Mouse (Mus musculus) stomach, embryonic 14.5 days (tissue): ENCODE results near the gene Ctnnd1. TPM values are rescaled to one million over a fixed set of nuclear protein-coding genes. Genes with fewer than 3 reads are reported as not detected.

Source experiments
- ATAC-seq: fragments of 200-750 bp; cut with Nextera tagmentation; 2 replicates; pipeline ENCODE4 v1.8.0; 2017; ENCODE audit warnings: low read depth, moderate TSS enrichment; ENCODE audit not compliant: insufficient number of reproducible peaks, insufficient read depth, low FRiP score
- H3K27ac ChIP-seq: fragments of 300-500 bp; sonication (generic); 2 replicates; pipeline ENCODE4 v1.5.1; 2014; ENCODE audit warnings: mild to moderate bottlenecking, low read length, moderate library complexity, mixed read lengths
- H3K27me3 ChIP-seq: fragments of 300-500 bp; sonication (generic); 2 replicates; pipeline ENCODE4 v1.6.1; 2014; ENCODE audit warnings: low read length, control low read depth, mixed read lengths; ENCODE audit not compliant: control insufficient read depth, insufficient read depth
- H3K36me3 ChIP-seq: fragments of 300-500 bp; sonication (generic); 2 replicates; pipeline ENCODE4 v1.6.1; 2014; ENCODE audit warnings: mild to moderate bottlenecking, control low read depth, low read length, moderate library complexity, mixed read lengths; ENCODE audit not compliant: control insufficient read depth, insufficient read depth
- H3K4me1 ChIP-seq: fragments of 300-500 bp; sonication (generic); 2 replicates; pipeline ENCODE4 v1.6.1; 2014; ENCODE audit warnings: low read length, control low read depth, mixed read lengths; ENCODE audit not compliant: control insufficient read depth, insufficient read depth
- H3K4me2 ChIP-seq: fragments of 300-500 bp; sonication (generic); replicated peaks from 2 replicates; pipeline ENCODE4 v1.6.1; 2014; ENCODE audit warnings: low read depth, low read length, control low read depth
- H3K4me3 ChIP-seq: fragments of 300-500 bp; sonication (generic); 2 replicates; pipeline ENCODE4 v1.5.1; 2014; ENCODE audit warnings: low read depth, low read length, control low read depth
- H3K9ac ChIP-seq: fragments of 300-500 bp; sonication (generic); replicated peaks from 2 replicates; pipeline ENCODE4 v1.6.1; 2014; ENCODE audit warnings: low read depth, mild to moderate bottlenecking, control low read depth, low read length, moderate library complexity, mixed read lengths
- H3K9me3 ChIP-seq: fragments of 300-500 bp; sonication (generic); 2 replicates; pipeline ENCODE4 v1.6.1; 2016; ENCODE audit warnings: low read depth, low read length, control low read depth; ENCODE audit not compliant: control insufficient read depth
- WGBS: fragments of 180-500 bp; shearing (Covaris S2); extraction: QIAGEN DNeasy Blood & Tissue Kit; methylation state at CpG from one replicate; pipeline ENCODE4 v1.1.7; 2014; 5-methylcytosine and 5-hydroxymethylcytosine counted together
- polyA plus RNA-seq: library from polyadenylated mRNA; unstranded; fragments of >200 nt; fragmentation: Nextera tagmentation; extraction: Ambion mirVana; gene quantifications from 2 replicates; pipeline ENCODE4 v1.2.1, GENCODE M21; 2014

Gene Ctnnd1
- polyA plus RNA-seq, 1 experiment from 2014 or later: 63.5 TPM

DNA sequence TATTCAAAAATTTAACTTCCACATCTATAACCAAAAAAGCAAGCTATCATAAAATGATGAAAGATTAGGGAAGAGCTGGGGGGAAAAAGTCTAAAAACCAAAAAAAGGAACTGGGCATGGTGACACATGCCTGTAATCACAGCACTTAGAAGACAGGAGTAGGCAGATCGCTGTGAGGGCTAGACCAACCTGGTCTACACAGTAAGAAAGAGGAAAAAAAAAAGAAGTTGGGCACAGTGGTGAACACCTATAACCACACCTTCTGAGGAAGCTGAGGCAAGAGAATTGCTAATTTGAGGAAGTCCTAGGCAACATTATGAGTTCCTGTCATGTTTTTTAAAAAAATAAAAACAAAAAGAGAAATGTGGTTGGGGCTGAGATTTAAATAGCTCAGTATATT, 5.3 kb upstream of the Ctnnd1 start:
- H3K36me3 ChIP-seq: no peaks in the 10 kb centered on the region
- H3K27ac ChIP-seq: no peak overlapping the region
- H3K4me1 ChIP-seq: no peaks in the 10 kb centered on the region; the same call in 1 of the 2 replicates
- H3K9me3 ChIP-seq: no peaks in the 10 kb centered on the region
- no peak overlapping the region for H3K4me3 ChIP-seq
- no peak overlapping the region for H3K9ac ChIP-seq
- no peak overlapping the region for H3K4me2 ChIP-seq
- H3K27me3 ChIP-seq: no peaks in the 10 kb centered on the region
- 81% methylated on average over 1 of the region's 1 CpGs for WGBS
- no peak for ATAC-seq

DNA sequence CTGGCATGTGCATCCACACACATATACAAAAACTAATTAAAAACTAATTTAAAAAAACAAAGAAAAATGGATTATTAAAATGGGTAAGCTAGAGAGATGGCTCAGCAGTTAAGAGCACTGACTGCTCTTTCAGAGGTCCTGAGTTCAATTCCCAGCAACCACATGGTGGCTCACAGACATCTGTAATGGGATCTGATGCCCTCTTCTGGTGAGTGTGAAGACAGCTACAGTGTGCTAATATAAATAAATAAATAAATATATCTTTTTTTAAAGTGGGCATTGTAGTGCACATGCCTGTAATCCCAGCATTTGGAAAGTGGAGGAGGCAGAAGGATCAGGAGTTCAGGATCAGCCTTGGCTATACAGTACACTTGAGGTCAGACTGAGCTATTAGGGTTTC, 2.8 kb upstream of the Ctnnd1 start:
- ATAC-seq: no peak
- no peak overlapping the region for H3K4me2 ChIP-seq
- no peaks in the 10 kb centered on the region for H3K36me3 ChIP-seq
- H3K9ac ChIP-seq: no peak overlapping the region
- H3K4me1 ChIP-seq: no peaks in the 10 kb centered on the region; the same call in 1 of the 2 replicates
- no peak overlapping the region for H3K4me3 ChIP-seq
- no peaks in the 10 kb centered on the region for H3K9me3 ChIP-seq
- H3K27ac ChIP-seq: no peak overlapping the region
- no peaks in the 10 kb centered on the region for H3K27me3 ChIP-seq

DNA sequence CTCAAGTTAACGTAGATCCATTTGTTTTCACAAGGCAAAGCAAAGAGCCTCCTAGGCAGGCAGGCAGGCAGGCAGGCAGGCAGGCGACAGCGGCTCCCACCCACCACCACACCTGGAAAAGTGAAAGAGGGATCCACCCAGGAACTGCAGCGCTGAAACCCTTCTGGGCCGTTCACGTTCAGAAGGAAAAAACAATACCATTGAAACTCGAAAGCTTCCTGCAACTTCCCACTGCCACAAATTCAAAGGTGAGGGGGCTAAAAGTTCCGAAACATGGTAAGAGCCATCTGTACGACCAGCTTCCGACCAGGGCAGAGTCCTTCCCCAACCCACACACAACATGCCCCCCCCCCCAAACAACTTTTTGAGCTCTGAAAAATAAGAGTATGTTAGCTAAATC, 891 bp downstream of the Ctnnd1 start:
- under 1% methylated on average over 10 of the region's 10 CpGs for WGBS
- Histone ChIP-seq H3K9me3 (no peaks in the 10 kb centered on the region), H3K4me3 (peak overlapping the region; percentile 63), H3K4me2 (peak overlapping the region; percentile 74), H3K27me3 (no peaks in the 10 kb centered on the region), H3K36me3 (no peaks in the 10 kb centered on the region), H3K27ac (peak overlapping the region; percentile 97), H3K4me1 (peaks cover 7% of the 10 kb centered on the region; the same call in 1 of the 2 replicates), H3K9ac (peak overlapping the region; percentile 71)
- no peak for ATAC-seq

DNA sequence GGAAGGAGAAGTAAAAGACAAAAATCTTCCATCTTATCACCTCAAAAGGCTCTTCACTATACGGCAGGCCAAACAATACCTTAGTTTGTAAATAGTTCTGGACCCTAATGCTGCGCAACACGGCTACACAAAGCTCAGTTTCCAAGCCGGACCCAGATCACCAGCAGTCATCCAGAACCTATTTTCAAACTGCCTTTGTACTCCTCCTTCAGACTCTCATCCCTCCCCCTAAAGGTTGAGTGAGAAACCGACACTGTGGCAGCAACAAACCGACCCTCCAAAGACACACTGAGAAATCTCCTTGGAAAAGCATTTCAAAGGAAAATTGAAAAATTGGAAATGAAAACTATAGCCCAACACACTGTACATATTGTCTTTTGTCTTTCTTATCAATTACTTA, 2.2 kb downstream of the Ctnnd1 start:
- Histone ChIP-seq H3K27ac (no peak overlapping the region), H3K4me3 (peak overlapping the region; percentile 63), H3K4me2 (peak overlapping the region; percentile 74), H3K4me1 (peaks cover 7% of the 10 kb centered on the region; the same call in 1 of the 2 replicates), H3K27me3 (no peaks in the 10 kb centered on the region), H3K9ac (peak overlapping the region; percentile 38; the same call in 1 of the 2 replicates), H3K36me3 (no peaks in the 10 kb centered on the region), H3K9me3 (no peaks in the 10 kb centered on the region)
- no peak for ATAC-seq
- WGBS: 27% methylated on average over 6 of the region's 6 CpGs

DNA sequence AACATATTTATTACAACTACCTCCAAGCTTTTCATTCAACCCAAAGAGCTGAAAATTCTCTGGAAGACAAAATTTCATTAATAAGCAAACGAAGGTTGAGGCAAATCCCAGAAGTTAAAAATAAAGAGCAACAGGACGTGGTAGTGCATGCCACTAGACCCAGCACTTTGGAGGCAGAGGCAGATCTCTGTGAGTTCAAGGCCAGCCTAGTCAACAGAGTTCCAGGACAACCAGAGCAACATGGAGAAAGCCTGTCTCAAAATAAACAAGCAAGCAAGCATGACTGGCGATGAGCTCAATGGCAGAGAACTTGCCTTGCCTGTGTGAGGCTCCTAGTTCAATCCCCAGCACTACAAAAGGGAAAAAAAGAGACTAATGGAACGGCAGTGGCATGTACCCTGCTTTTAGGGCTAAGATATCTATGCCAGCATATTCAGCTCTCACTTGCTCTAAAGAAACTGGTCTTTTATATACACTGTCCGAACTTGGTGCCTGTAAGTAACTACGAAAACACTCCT, 3.5 kb downstream of the Ctnnd1 start:
- 94% methylated on average over 6 of the region's 6 CpGs for WGBS
- H3K4me2 ChIP-seq: peak overlapping the region; percentile 74; the same call in 1 of the 2 replicates
- H3K27ac ChIP-seq: no peak overlapping the region
- no peak overlapping the region for H3K9ac ChIP-seq
- no peak overlapping the region for H3K4me3 ChIP-seq
- no peaks in the 10 kb centered on the region for H3K27me3 ChIP-seq
- peaks cover 7% of the 10 kb centered on the region; the same call in 1 of the 2 replicates for H3K4me1 ChIP-seq
- ATAC-seq: no peak
- no peaks in the 10 kb centered on the region for H3K36me3 ChIP-seq
- H3K9me3 ChIP-seq: no peaks in the 10 kb centered on the region

DNA sequence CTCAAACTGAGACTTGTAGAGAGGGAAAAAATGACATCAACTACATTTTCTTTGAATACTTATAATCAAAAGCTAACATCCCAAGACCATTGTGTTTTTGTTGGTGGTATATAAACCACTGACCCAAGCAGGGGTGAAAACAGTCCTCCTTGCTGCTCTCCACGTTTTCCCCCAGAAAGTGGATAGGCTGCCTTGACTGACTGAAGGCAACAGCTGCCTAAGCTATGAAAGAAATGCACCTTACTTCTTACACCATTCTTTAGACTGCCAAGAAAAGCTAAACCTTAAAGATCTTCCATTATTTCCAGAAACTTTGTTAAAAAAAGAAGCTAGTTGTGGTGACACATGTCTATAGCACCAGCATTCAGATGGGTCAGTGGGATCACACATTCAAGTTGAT, 4.4 kb downstream of the Ctnnd1 start:
- ATAC-seq: no peak
- Histone ChIP-seq H3K36me3 (no peaks in the 10 kb centered on the region), H3K9me3 (no peaks in the 10 kb centered on the region), H3K4me2 (no peak overlapping the region), H3K27me3 (no peaks in the 10 kb centered on the region), H3K4me3 (no peak overlapping the region), H3K27ac (no peak overlapping the region), H3K9ac (no peak overlapping the region), H3K4me1 (peaks cover 7% of the 10 kb centered on the region; the same call in 1 of the 2 replicates)
- WGBS: 67% methylated on average over 1 of the region's 1 CpGs

DNA sequence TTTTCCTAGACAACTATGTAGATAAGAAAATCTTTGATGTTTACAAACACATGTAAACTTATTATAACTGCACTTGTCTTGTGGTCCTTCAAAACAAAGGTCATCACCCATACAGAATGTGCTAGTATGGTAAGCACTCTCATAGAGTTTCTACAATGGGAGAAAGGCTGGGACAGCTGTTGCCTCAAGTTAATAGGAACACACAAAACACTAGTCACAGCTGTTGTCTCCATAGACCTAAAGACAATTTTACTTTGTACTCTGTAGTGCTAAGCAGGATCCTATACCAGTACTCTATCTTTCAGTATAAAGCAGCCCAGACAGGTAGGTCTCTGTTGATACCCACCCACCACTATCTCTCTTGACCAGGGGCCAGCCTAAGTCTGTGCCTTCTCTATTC, 9.7 kb downstream of the Ctnnd1 start:
- no peak for ATAC-seq
- H3K27ac ChIP-seq: no peak overlapping the region
- peaks cover 36% of the 10 kb centered on the region for H3K4me1 ChIP-seq
- H3K4me2 ChIP-seq: no peak overlapping the region
- no peaks in the 10 kb centered on the region for H3K36me3 ChIP-seq
- H3K9me3 ChIP-seq: no peaks in the 10 kb centered on the region
- H3K4me3 ChIP-seq: no peak overlapping the region
- no peak overlapping the region for H3K9ac ChIP-seq
- H3K27me3 ChIP-seq: no peaks in the 10 kb centered on the region

DNA sequence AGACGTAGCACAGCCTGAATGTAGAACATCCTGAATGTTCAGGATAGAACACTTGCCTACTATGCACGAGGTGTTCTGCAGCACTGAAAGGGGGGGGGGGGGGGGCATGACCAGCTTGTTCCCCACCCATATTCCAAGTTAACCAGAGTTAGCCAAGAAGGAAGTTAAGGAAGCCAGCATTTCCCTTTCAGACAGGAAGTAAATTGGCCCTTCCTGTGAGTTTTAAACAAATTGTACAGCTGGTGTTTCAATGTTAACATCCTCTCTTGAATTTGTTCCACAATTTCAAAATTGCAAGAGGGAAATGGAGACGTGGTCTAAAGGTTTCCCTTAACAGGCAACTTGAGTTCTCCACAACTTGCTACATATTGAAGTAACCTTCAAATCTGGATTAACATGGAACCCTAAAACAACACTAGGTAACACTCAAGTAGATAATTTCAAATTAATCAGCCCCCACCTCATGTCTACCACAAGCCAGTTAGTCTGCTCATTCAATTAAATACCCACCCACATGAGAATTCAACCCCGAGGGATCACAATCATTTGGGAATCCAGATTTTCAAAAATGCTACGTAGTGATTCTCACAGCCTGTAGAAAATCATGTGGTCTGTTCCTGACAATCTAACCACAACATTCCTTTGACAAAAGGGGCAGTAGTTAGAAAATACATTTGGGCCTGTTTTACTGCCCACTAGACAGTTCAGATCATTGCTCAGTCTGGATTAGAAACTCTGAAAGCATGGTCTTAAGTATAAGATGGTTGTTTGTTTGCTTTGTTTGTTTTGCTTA, 11.9 kb downstream of the Ctnnd1 start:
- no peak overlapping the region for H3K9ac ChIP-seq
- peak overlapping the region; percentile 23 for H3K4me2 ChIP-seq
- H3K4me3 ChIP-seq: no peak overlapping the region
- WGBS: 46% methylated on average over 5 of the region's 5 CpGs
- ATAC-seq: no peak
- peaks cover 57% of the 10 kb centered on the region for H3K4me1 ChIP-seq
- H3K27ac ChIP-seq: peak overlapping the region; percentile 72; the same call in 1 of the 2 replicates
- H3K36me3 ChIP-seq: no peaks in the 10 kb centered on the region
- H3K27me3 ChIP-seq: no peaks in the 10 kb centered on the region
- H3K9me3 ChIP-seq: no peaks in the 10 kb centered on the region
